Mouse (Mus musculus): ENCODE measurements around the gene Nr2f1. TPM values are rescaled to one million over a fixed set of nuclear protein-coding genes. Genes with fewer than 3 reads are reported as not detected.

Nr2f1 gene
- polyA plus RNA-seq, 1 experiment from 2014 or later: 9.5 TPM

DNA sequence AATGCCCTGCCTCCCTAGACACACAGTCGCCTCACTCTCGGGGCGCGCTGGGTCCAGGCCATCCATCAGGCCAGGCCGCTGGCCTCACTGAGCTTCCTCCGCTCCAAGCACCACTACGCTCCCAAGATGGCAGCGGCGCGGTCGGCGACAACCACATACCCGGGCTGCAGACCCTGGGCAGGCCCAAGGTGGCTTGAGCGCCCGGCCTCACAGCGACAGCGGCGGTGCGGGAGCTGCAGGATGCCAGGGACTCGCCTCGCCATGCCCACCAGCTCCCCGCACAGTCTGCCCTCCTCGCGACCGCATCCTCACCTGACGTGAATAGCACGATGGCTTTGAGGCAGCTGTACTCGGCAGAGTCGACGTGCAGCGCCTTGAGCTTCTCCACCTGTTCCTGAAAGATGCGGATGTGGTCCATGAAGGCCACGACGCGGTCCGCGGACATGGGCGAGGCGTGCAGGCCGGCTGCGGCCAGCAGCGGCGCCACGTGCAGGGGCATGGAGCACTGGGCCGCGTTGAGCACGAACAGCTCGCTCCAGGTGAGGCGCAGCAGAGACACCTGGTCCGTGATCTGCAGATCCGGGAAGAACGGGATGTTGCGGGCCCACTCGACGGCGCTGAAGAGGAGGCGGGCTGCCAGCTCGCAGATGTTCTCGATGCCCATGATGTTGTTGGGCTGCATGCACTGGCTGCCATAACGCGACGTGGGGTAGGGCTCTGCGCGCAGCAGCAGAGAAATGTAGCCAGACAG is 4.5 kb downstream of the Nr2f1 start:
- ATAC-seq (ENCODE audit: insufficient read depth): 0 out of 2 replicates have a peak, but pooled peaks have one; percentile 9

DNA sequence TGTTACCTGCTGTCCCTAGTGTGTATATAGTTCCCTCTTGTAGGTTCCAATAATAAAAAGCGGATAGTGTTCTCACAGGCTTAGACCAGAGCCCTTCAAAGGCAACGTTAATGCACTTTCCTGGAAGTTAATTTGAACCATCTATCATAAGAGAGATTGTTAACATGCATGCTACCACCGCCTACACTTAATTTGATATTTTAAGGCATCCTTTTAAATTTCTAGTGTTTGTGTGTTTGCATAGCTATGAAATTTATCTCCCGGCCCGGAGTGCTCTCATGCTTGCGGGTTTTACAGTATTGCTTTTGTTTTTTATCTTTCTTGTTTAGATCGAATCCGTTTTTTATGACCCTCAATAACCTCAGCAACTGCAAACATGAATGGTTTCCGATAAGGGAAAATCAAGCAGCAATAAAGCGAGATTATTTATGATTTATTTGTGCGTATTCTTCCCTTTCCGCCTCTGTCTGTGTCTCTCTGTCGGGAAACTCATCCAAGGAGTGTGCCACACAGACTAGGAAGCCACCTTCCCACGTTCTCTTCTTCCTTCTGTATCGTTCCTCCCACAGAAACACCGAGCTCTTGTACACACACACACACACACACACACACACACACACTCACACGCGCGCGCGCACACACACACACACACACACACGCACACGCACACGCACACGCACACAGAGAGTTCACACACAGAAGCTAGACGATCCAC is 5.3 kb downstream of the Nr2f1 start:
- WGBS: 25% methylated on average over 23 of the region's 26 CpGs
- peaks cover 5% of the 10 kb centered on the region for H3K4me1 ChIP-seq (ENCODE audit: insufficient read depth)
- H3K27me3 ChIP-seq (ENCODE audit: insufficient read depth, low read length): peaks cover 35% of the 10 kb centered on the region
- peaks cover 7% of the 10 kb centered on the region; the same call in 1 of the 2 replicates for H3K36me3 ChIP-seq (ENCODE audit: insufficient read depth)
- peak overlapping the region; percentile 50; the same call in 1 of the 2 replicates for H3K9ac ChIP-seq
- TF ChIP-seq CTCF (IDR thresholded peaks at IDR 0.05; ENCODE audit: low read depth): no peak
- H3K4me2 ChIP-seq: peak overlapping the region; percentile 70
- peak overlapping the region; percentile 37 for H3K4me3 ChIP-seq (ENCODE audit: low read depth, low read length)
- DNase-seq (no peak), ATAC-seq (ENCODE audit: insufficient read depth) (no peak)
- no peaks in the 10 kb centered on the region for H3K9me3 ChIP-seq (ENCODE audit: low read depth, low read length)
- no peak overlapping the region for H3K27ac ChIP-seq (ENCODE audit: low read depth)

More for the DNA sequence above, 4.5 kb downstream of the Nr2f1 start:
- peaks cover 5% of the 10 kb centered on the region for H3K4me1 ChIP-seq (ENCODE audit: insufficient read depth)
- H3K9me3 ChIP-seq (ENCODE audit: low read depth, low read length): no peaks in the 10 kb centered on the region
- peaks cover 7% of the 10 kb centered on the region; the same call in 1 of the 2 replicates for H3K36me3 ChIP-seq (ENCODE audit: insufficient read depth)
- peak overlapping the region; percentile 50 for H3K9ac ChIP-seq
- H3K4me2 ChIP-seq: peak overlapping the region; percentile 70
- peaks cover 28% of the 10 kb centered on the region for H3K27me3 ChIP-seq (ENCODE audit: insufficient read depth, low read length)
- no peak for TF ChIP-seq CTCF (IDR thresholded peaks at IDR 0.05; ENCODE audit: low read depth)
- peak overlapping the region; percentile 37 for H3K4me3 ChIP-seq (ENCODE audit: low read depth, low read length)
- peak; percentile 48 for DNase-seq
- H3K27ac ChIP-seq (ENCODE audit: low read depth): peak overlapping the region; percentile 10; the same call in 1 of the 2 replicates
- WGBS: 6% methylated on average over 64 of the region's 64 CpGs

DNA sequence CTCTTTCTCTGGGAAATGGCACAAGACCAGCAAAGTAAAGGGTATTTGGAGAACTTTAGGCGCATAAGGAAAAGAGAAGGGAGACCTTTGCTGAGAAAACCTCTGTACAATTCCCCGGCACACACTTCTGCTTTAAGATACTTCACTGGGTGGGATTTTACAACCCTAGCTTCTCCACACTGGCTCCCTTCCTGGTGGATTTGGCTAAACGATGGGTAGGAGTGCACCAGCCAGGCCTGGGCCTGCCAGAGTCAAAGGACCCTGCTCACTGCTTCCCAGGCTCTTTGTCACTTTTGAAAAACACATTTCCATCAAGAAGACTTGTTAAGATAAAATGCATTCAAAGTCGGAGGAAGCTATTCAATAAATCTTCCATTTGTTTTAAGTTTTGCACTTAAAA is 6.3 kb downstream of the Nr2f1 start:
- ATAC-seq (ENCODE audit: insufficient read depth) (no peak), DNase-seq (no peak)
- Histone ChIP-seq H3K4me3 (ENCODE audit: low read depth, low read length) (no peak overlapping the region), H3K36me3 (ENCODE audit: insufficient read depth) (peaks cover 7% of the 10 kb centered on the region; the same call in 1 of the 2 replicates), H3K9me3 (ENCODE audit: low read depth, low read length) (no peaks in the 10 kb centered on the region), H3K4me2 (peak overlapping the region; percentile 18; the same call in 1 of the 2 replicates), H3K4me1 (ENCODE audit: insufficient read depth) (peaks cover 5% of the 10 kb centered on the region), H3K9ac (no peak overlapping the region; the same call in 1 of the 2 replicates), H3K27me3 (ENCODE audit: insufficient read depth, low read length) (peaks cover 39% of the 10 kb centered on the region), H3K27ac (ENCODE audit: low read depth) (no peak overlapping the region)
- 40% methylated on average over 4 of the region's 4 CpGs for WGBS
- TF ChIP-seq CTCF (IDR thresholded peaks at IDR 0.05; ENCODE audit: low read depth): no peak

DNA sequence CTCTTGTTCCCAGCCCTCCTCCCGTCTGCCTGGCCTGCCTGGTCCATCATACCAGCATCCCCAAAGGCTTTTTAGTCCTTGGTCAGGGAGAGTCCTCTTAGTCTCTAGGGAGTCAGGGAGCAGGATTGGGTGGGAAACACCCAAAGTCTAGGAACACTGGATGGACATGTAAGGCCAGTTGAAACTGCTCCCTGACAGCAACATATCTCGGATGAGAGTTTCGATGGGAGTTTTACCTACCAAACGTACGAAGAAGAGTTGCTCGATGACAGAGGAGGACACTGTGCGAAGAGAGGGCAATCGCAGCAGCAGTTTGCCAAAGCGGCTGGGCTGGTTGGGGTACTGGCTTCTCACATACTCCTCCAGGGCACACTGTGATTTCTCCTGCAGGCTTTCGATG is 10.0 kb downstream of the Nr2f1 start:
- no peak for DNase-seq
- H3K9ac ChIP-seq: no peak overlapping the region

DNA sequence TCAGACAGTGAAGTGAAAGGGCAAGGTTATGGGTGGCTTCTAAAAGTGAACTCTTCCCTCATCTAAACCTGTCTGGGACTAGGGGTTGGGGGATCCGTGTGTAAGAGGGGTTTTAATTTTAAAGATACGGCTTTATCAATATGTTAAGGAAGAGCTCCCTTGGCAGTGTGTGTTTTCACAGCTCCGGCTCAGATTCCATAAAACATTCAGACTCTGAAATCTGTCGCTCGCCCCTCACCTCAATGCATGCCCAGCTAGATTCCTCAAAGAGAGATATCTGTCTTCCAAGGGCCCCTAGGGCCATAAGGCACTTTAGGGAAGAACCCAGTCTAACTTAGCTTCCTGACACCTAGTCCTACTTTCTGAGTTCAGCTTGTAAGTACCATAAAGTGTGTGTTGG is 11.7 kb downstream of the Nr2f1 start:
- peaks cover 62% of the 10 kb centered on the region for H3K27me3 ChIP-seq (ENCODE audit: insufficient read depth, low read length)
- ATAC-seq (ENCODE audit: insufficient read depth): no peak

More for the DNA sequence above, 10.0 kb downstream of the Nr2f1 start:
- no peak overlapping the region for H3K4me3 ChIP-seq (ENCODE audit: low read depth, low read length)
- H3K27me3 ChIP-seq (ENCODE audit: insufficient read depth, low read length): peaks cover 52% of the 10 kb centered on the region
- no peak for ATAC-seq (ENCODE audit: insufficient read depth)
- no peak overlapping the region for H3K27ac ChIP-seq (ENCODE audit: low read depth)
- no peaks in the 10 kb centered on the region for H3K36me3 ChIP-seq (ENCODE audit: insufficient read depth)
- WGBS: 62% methylated on average over 10 of the region's 10 CpGs
- H3K4me1 ChIP-seq (ENCODE audit: insufficient read depth): no peaks in the 10 kb centered on the region
- no peak overlapping the region for H3K4me2 ChIP-seq
- H3K9me3 ChIP-seq (ENCODE audit: low read depth, low read length): no peaks in the 10 kb centered on the region
- TF ChIP-seq CTCF (IDR thresholded peaks at IDR 0.05; ENCODE audit: low read depth): no peak

DNA sequence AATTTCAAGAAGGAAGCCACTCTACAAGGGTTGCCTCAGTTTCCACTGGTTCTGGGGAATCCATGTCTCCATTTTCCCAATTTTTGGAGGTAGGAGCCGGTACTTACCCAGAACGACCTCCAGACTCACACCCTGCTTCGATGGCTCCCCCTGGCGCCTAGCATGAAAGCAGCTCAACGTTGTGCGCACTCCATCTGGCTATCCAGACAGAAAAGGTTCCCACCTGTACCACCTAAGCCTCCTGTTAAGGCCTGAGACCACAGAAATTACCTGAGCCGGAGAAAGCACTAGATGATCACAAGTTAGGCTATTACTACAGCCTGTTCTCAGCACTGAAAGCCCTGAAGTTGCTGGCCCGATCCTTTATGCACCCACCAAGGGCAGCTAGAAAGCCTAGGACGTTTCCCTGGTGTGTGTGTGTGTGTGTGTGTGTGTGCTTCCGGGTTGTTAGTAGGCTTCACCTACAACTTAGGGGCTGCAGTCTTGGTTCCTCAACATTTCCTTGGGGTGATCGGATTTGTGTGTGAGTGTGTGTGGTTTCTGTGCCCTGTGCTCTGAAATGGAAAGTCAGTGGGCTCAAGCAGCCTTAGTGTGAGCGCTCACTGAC is 13.1 kb downstream of the Nr2f1 start:
- Histone ChIP-seq H3K4me2 (no peak overlapping the region), H3K4me1 (ENCODE audit: insufficient read depth) (no peaks in the 10 kb centered on the region), H3K27ac (ENCODE audit: low read depth) (no peak overlapping the region), H3K9ac (no peak overlapping the region), H3K9me3 (ENCODE audit: low read depth, low read length) (no peaks in the 10 kb centered on the region), H3K27me3 (ENCODE audit: insufficient read depth, low read length) (peaks cover 73% of the 10 kb centered on the region), H3K36me3 (ENCODE audit: insufficient read depth) (no peaks in the 10 kb centered on the region), H3K4me3 (ENCODE audit: low read depth, low read length) (no peak overlapping the region)
- peak; percentile 49 for TF ChIP-seq CTCF (IDR thresholded peaks at IDR 0.05; ENCODE audit: low read depth)
- ATAC-seq (ENCODE audit: insufficient read depth) (no peak), DNase-seq (peak; percentile 34)
- WGBS: 40% methylated on average over 12 of the region's 12 CpGs

More for the DNA sequence above, 11.7 kb downstream of the Nr2f1 start:
- 65% methylated on average over 5 of the region's 5 CpGs for WGBS
- no peak overlapping the region for H3K9ac ChIP-seq
- H3K4me2 ChIP-seq: no peak overlapping the region
- no peaks in the 10 kb centered on the region for H3K9me3 ChIP-seq (ENCODE audit: low read depth, low read length)
- no peaks in the 10 kb centered on the region for H3K36me3 ChIP-seq (ENCODE audit: insufficient read depth)
- no peaks in the 10 kb centered on the region for H3K4me1 ChIP-seq (ENCODE audit: insufficient read depth)
- H3K4me3 ChIP-seq (ENCODE audit: low read depth, low read length): no peak overlapping the region
- no peak for TF ChIP-seq CTCF (IDR thresholded peaks at IDR 0.05; ENCODE audit: low read depth)
- DNase-seq: no peak
- H3K27ac ChIP-seq (ENCODE audit: low read depth): no peak overlapping the region
